Mouse (Mus musculus) bone marrow macrophage, adult 2 months (primary cell): ENCODE results near the gene Sik3.

Experiments
- CTCF ChIP-seq: IDR thresholded peaks from 2 replicates; pipeline ENCODE4 v1.5.1; 2012; ENCODE audit warnings: low read depth, mild to moderate bottlenecking, low read length, moderate library complexity
- POLR2A ChIP-seq: IDR thresholded peaks from 2 replicates; pipeline ENCODE4 v1.6.1; 2012; ENCODE audit warnings: mild to moderate bottlenecking, low read depth, low read length, borderline replicate concordance

DNA sequence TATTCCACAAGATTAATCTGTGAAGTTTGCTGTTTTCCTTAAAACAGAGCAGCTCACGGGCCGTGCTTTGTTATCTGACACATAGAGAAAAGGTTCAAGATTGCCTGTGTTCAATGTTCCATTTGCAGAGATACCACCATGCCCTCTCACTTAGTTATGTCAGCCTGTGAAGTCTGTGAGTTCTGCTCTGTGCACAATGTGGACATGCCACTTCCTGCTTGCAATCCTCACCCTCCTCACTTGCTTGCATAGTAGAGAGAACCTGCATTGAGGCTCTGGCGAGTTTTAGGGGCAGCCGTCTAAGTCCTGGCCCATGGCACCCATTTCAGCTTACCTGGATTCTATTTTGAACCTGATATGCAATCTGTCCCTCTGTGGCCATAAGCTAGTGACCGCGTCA, 80.0 kb downstream of the Sik3 start:
- no peak for TF ChIP-seq CTCF
- TF ChIP-seq POLR2A, result no peak
